Mouse (Mus musculus) gastrocnemius, postnatal 10 days (tissue): ENCODE measurements around the gene Gm8279. TPM values are rescaled to one million over a fixed set of nuclear protein-coding genes. Genes with fewer than 3 reads are reported as not detected.
"Not testable (repeated sequence)": the region's sequence is repeated elsewhere in the genome, so short reads cannot be mapped to it uniquely, and the experiment has no call there.

ENCODE experiments used
- DNase-seq: peaks from one replicate; pipeline ENCODE4 v3.0.0; 2021; ENCODE audit warnings: mixed read lengths
- long read RNA-seq, 2 experiments: library from polyadenylated mRNA; stranded (forward); transcript quantifications; one replicate each; pipeline ENCODE4 v2.0.0; 2021
- total RNA-seq, 2 experiments: library from RNA; stranded (reverse); gene quantifications; 2 replicates each; pipeline ENCODE4 v1.2.3; 2021

Gm8279 gene
- not detected for total RNA-seq
- long read RNA-seq, experiment 1, result 0 reads
- long read RNA-seq, experiment 2, result 0 reads

DNA sequence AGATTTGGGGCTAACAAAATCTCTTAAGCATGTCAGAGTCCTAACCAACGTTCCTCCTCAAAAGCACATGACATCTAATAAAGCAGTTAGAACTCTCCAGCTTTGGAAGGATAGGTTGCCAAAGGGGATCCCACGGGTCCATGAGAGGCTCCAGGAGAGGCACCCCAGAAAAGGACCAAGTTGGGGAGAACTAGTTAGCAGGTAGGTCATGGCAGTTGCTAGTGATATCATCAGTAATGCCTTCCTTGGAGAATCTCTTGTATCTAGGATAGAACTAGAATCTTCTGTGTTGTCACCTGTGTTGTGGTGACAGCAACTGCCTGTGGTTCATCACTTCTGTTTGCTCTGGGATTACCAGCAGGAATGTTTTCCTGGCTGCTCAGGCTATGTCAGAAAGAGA lies at the start of gene Gm8279:
Gene Gm8279, plus strand, starts transcription at position 301 of the 400 bp plus-strand sequence.
- DNase-seq, result not testable (repeated sequence)

- DNase-seq, result not testable (repeated sequence)
Observed at GRCm38 (mm10) chr14:5164235-5164634, 32.9 kb downstream of the Gm8279 start, which contains the start of gene Gm3317. Gm3317 (plus strand) TSS chr14:5164535.

DNA sequence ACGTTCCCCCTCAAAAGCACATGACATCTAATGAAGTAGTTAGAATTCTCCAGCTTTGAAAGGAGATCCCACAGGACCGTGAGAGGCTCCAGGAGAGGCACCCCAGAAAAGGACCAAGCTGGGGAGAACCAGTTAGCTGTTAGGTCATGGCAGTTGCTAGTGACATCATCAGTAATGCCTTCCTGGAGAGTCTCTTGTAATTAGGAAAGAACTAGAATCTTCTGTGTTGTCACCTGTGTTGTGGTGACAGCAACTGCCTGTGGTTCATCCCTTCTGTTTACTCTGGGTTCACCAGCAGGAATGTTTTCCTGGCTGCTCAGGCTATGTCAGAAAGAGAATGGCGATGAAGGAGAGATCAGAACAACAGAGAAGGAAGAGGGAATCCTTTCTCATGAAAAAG lies 54.2 kb downstream of the Gm8279 start, which contains the start of gene Gm8271:
Gene Gm8271, plus strand, starts transcription at position 301 of the 400 bp plus-strand sequence.
- not testable (repeated sequence) for DNase-seq

Other genes starting within 250 kb of the Gm8279 start
- gene Gm3278, start 239.1 kb upstream of the Gm8279 start, total RNA-seq, result not detected
- gene Gm8297, start 147.6 kb upstream of the Gm8279 start, total RNA-seq, result not detected
- not detected for gene Gm3298, start 115.6 kb upstream of the Gm8279 start, total RNA-seq
- under 1 TPM; 0.14 to 0.29 TPM for gene 4930555G01Rik, start 80.9 kb upstream of the Gm8279 start, total RNA-seq
- gene Gm8281, start 60.5 kb upstream of the Gm8279 start, total RNA-seq, result under 1 TPM; 0.47 to 0.54 TPM
- not detected for gene Gm3317, start 33.0 kb downstream of the Gm8279 start, total RNA-seq
- not detected for gene Gm8271, start 54.3 kb downstream of the Gm8279 start, total RNA-seq
- not detected for gene Gm3526, start 129.1 kb downstream of the Gm8279 start, total RNA-seq
- under 1 TPM in 1 of 2 experiments, not detected in 1; 0.14 TPM for gene Gm3542, start 203.4 kb downstream of the Gm8279 start, total RNA-seq